Mouse (Mus musculus): ENCODE measurements around the gene Olfr1141.

The Olfr1141 gene

DNA sequence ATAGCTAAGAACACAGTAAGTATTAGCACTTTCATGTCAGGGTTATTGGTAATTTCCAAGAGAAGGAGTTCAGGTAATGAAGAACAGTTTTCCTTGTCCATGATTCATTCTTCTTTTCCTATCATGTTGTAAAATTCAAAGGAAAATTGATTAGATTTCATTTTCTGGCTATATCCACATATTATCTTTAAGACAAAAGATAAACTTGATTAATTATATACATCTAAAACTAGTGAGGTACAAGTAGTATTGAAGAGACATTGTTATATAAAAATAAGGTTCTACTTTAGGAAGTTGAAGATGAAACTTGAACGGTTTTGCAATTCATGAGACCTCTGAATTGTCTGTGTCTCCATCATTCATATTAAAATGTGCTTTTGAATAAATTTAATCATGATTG is at the start of gene Olfr1141:
TSS of gene Olfr1141 (minus strand) at position 101 of the 400 bp plus-strand sequence.
- no peak for DNase-seq (ENCODE audit: low read depth)

- no peak for DNase-seq (ENCODE audit: low read depth)
Observed at GRCm38 (mm10) chr2:87800292-87800691, 46.5 kb upstream of the Olfr1141 start, which contains the start of gene Olfr1143. Gene Olfr1143, plus strand, starts transcription at chr2:87800592.

DNA sequence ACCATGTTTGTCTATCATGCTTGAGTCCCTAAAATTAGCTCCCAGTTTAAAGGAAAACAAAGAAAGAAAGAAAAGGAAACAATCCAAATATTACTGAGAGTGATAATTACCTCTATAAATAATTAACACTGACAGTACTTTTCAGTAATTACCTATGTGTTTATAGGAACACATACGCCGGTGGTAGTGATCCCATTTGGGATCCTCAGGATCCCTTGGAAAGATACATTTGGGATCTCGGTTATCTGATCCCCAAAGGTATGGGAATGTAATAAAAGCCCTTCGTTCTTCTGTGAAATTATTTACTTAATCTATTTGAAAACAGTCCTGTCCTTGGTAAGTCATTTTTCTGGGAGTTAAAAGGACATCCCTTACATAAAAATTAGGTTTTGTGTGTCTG is 25.4 kb upstream of the Olfr1141 start, which contains the start of gene Olfr152:
TSS of gene Olfr152 (plus strand) at position 301 of the 400 bp plus-strand sequence.
- no peak for DNase-seq (ENCODE audit: low read depth)

DNA sequence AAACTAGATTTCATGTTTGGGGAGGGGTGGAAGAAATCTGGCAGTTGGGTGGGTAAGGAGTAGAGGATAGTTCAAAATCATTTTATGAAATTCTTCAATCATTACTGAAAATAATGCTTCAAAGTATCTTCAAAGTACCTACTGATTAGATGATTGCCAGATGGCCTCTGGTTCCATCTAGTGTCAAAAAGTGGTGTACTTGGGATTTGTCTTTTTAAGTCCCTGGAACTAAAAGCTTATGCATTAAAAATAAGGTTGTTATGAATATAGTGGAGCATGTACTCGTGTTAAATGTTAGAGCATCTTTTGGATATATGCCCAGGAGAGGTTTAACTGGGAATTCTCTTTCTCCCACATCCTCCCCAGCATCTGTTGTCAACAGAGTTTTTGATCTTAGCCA is 22.4 kb upstream of the Olfr1141 start:
- DNase-seq (ENCODE audit: low read depth) = no peak

- no peak for DNase-seq (ENCODE audit: low read depth)
Observed at GRCm38 (mm10) chr2:87743452-87743851, 10.3 kb downstream of the Olfr1141 start, which contains the start of gene Olfr1140. Gene Olfr1140, plus strand, starts transcription at chr2:87743752.

GRCm38 (mm10) chr2:87739878-87740277 is 13.9 kb downstream of the Olfr1141 start, which contains the start of gene Olfr1138:
Gene Olfr1138, minus strand, starts transcription at chr2:87739978.
- no peak for DNase-seq (ENCODE audit: low read depth)

GRCm38 (mm10) chr2:87713079-87713478 is 40.7 kb downstream of the Olfr1141 start, which contains the start of gene Olfr1137:
Gene Olfr1137, minus strand, starts transcription at chr2:87713179.
- no peak for DNase-seq (ENCODE audit: low read depth)
